Mouse (Mus musculus) forebrain, embryonic 14.5 days (tissue): Measurements from ENCODE around the gene Rsph9. TPM values are rescaled to one million over a fixed set of nuclear protein-coding genes. Genes with fewer than 3 reads are reported as not detected.

Experiments used
- ATAC-seq: fragments of 200-750 bp; cut with Nextera tagmentation; 2 replicates; pipeline ENCODE4 v1.8.0; 2017; ENCODE audit warnings: mild to moderate bottlenecking, moderate library complexity
- DNase-seq: peaks from one replicate; pipeline ENCODE4 v3.0.0-alpha.2; 2015; ENCODE audit warnings: low spot score
- H3K27ac ChIP-seq: fragments of 300-500 bp; sonication (generic); 2 replicates; pipeline ENCODE4 v1.5.1; 2014; ENCODE audit warnings: low read depth, mild to moderate bottlenecking, control low read depth, low read length, moderate library complexity
- H3K27me3 ChIP-seq: fragments of 300-500 bp; sonication (generic); replicated peaks from 2 replicates; pipeline ENCODE4 v1.6.1; 2014; ENCODE audit warnings: low read length, control low read depth, mixed read lengths; ENCODE audit not compliant: control insufficient read depth, insufficient read depth
- H3K36me3 ChIP-seq: fragments of 300-500 bp; sonication (generic); 2 replicates; pipeline ENCODE4 v1.6.1; 2014; ENCODE audit warnings: low read length, control low read depth; ENCODE audit not compliant: control insufficient read depth, insufficient read depth
- H3K4me1 ChIP-seq: fragments of 300-500 bp; sonication (generic); 2 replicates; pipeline ENCODE4 v1.6.1; 2014; ENCODE audit warnings: antibody characterized with exemption, low read length, control low read depth; ENCODE audit not compliant: control insufficient read depth, insufficient read depth
- H3K4me2 ChIP-seq: fragments of 300-500 bp; sonication (generic); 2 replicates; pipeline ENCODE4 v1.6.1; 2014; ENCODE audit warnings: mild to moderate bottlenecking, control low read depth, low read length
- H3K4me3 ChIP-seq: fragments of 300-500 bp; sonication (generic); 2 replicates; pipeline ENCODE4 v1.5.1; 2014; ENCODE audit warnings: low read depth, low read length, control low read depth
- H3K9ac ChIP-seq: fragments of 300-500 bp; sonication (generic); 2 replicates; pipeline ENCODE4 v1.6.1; 2014; ENCODE audit warnings: mild to moderate bottlenecking, low read length, control low read depth, moderate library complexity
- H3K9me3 ChIP-seq: fragments of 300-500 bp; sonication (generic); replicated peaks from 2 replicates; pipeline ENCODE4 v1.6.1; 2016; ENCODE audit warnings: low read length, control low read depth, mixed read lengths; ENCODE audit not compliant: control insufficient read depth
- WGBS: fragments of 180-500 bp; shearing (Covaris S2); extraction: QIAGEN DNeasy Blood & Tissue Kit; methylation state at CpG from one replicate; pipeline ENCODE4 v1.1.7; 2014; 5-methylcytosine and 5-hydroxymethylcytosine counted together
- polyA plus RNA-seq: library from polyadenylated mRNA; unstranded; fragments of >200 nt; fragmentation: Nextera tagmentation; extraction: Ambion mirVana; gene quantifications from 2 replicates; pipeline ENCODE4 v1.2.1, GENCODE M21; 2014

Gene Rsph9
- polyA plus RNA-seq, 1 experiment from 2014 or later = 46.8 TPM

DNA sequence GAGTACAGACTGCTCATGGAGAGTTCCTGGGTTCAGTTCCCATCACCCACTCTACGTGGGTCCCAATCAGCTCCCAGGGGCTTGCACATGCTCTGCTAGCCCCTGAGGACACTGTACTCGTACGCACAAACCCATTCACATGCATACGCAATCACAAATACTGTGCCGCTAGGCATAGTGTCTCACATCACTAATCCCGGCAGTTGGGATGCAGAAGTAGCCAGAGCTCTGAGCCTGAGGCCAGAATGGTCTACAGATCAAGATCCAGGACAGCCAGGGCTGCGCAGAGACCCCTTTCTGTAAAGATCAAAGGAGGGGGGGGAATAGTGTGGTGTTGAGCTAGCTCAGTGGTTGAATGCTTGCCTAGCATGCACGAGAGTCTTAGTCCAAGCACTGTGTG is 13.1 kb upstream of the Rsph9 start:
- H3K4me3 ChIP-seq = no peak overlapping the region
- H3K9me3 ChIP-seq = no peaks in the 10 kb centered on the region
- DNase-seq (no peak), ATAC-seq (no peak)
- H3K36me3 ChIP-seq = no peaks in the 10 kb centered on the region
- H3K27me3 ChIP-seq = no peaks in the 10 kb centered on the region
- WGBS = 80% methylated on average over 8 of the region's 8 CpGs
- H3K4me2 ChIP-seq = no peak overlapping the region
- H3K9ac ChIP-seq = no peak overlapping the region
- peaks cover 14% of the 10 kb centered on the region for H3K4me1 ChIP-seq
- no peak overlapping the region for H3K27ac ChIP-seq

DNA sequence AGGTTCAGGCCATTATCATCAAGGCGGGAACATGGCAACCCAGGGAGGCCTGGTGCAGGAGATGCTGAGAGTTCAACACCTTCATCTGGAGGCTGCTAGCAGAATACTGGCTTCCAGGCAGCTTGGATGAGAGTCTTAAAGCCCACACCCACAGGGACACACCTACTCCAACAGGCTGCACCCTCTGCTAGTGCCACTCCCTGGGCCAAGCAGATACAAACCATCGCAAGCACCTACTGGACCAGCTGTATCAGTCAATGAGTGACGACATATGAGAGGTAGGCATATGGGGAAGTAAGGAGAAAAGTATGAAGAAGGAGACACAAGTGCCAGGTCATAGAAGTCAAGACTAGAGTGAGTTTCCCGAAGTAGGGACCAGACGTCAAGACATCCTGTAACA is 12.7 kb upstream of the Rsph9 start:
- Histone ChIP-seq H3K4me1 (peaks cover 10% of the 10 kb centered on the region), H3K9me3 (no peaks in the 10 kb centered on the region), H3K4me2 (no peak overlapping the region), H3K9ac (no peak overlapping the region), H3K27me3 (no peaks in the 10 kb centered on the region), H3K4me3 (no peak overlapping the region), H3K27ac (no peak overlapping the region), H3K36me3 (no peaks in the 10 kb centered on the region)
- WGBS = 89% methylated on average over 5 of the region's 5 CpGs
- ATAC-seq (no peak), DNase-seq (no peak)

DNA sequence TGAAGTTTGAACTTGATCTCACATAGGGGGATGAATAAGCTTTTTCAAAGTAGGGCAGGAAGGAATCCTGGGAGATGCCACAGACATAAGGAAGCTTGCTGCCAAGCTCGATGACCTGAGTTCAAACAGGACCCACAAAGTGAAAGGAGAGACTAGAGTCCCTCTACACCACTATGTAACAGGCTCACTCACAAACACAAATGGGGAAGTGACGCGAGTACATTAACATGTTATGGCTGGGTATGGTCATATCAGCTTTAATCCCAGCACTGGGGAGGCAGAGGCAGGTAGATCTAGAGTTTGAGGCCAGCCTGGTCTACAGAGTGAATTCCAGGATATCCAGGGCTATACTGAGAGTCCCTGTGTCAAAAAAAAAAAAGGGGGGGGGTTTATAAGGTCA is 10.3 kb upstream of the Rsph9 start:
- Histone ChIP-seq H3K36me3 (no peaks in the 10 kb centered on the region), H3K4me2 (no peak overlapping the region), H3K27me3 (no peaks in the 10 kb centered on the region), H3K9me3 (no peaks in the 10 kb centered on the region), H3K27ac (no peak overlapping the region), H3K4me3 (no peak overlapping the region), H3K4me1 (peaks cover 6% of the 10 kb centered on the region; the same call in 1 of the 2 replicates), H3K9ac (no peak overlapping the region)
- ATAC-seq (no peak), DNase-seq (no peak)
- WGBS = 92% methylated on average over 3 of the region's 3 CpGs

DNA sequence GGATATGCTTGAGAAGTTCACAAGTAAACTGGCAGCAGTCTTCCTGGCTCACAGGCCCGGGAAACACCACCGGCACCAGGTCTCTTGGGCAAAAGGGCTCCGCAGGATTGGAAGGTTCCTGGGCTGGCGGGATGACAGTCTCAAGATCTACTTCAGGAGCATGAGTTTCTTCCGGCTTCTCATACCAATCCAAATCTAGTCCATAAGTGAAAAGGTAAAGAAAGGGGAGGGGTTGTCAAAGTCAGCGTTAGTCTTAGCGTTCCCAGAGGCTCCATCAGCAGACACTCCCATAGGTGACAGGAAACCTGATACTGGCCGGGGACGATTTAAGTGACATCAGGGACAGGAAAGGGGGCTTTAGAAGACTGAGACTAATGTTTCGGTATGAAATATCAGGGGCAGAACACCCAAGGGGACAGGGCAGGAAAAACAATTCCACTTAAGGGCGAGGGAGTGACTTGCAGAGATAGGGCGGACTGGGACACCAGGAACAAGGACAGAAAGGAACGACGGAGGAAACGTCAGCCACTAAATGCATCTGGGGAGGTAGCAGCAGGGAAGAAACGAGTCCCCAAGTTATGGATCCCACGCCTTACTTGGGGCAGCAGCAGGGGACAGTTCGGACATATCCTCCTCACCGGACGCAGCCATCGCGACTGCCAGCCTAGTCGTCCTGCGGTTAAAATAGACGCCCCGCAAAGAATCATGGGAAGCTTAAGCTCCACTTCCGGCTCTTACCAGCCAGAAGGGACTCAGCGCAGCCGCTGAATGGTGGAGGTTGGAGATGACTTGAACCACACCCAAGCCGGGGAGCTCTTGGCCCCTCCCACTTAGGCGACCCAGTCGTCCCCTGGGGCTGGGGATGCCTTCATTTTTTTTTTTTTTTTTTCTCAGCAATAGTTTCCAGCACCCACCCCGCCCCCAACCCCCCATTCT is 9.1 kb upstream of the Rsph9 start, which contains the start of gene Mad2l1bp:
Gene Mad2l1bp, minus strand, starts transcription at position 707 of the 936 bp plus-strand sequence.
- WGBS = 9% methylated on average over 33 of the region's 33 CpGs
- ATAC-seq (peak; percentile 95), DNase-seq (peak; percentile 97)
- Histone ChIP-seq H3K27me3 (no peaks in the 10 kb centered on the region), H3K27ac (no peak within 1 kb of the TSS), H3K4me3 (peak within 1 kb of the TSS; percentile 61), H3K9me3 (no peaks in the 10 kb centered on the region), H3K4me1 (peaks cover 6% of the 10 kb centered on the region; the same call in 1 of the 2 replicates), H3K9ac (peak within 1 kb of the TSS; percentile 67), H3K36me3 (peaks cover 12% of the 10 kb centered on the region), H3K4me2 (peak within 1 kb of the TSS; percentile 96)

DNA sequence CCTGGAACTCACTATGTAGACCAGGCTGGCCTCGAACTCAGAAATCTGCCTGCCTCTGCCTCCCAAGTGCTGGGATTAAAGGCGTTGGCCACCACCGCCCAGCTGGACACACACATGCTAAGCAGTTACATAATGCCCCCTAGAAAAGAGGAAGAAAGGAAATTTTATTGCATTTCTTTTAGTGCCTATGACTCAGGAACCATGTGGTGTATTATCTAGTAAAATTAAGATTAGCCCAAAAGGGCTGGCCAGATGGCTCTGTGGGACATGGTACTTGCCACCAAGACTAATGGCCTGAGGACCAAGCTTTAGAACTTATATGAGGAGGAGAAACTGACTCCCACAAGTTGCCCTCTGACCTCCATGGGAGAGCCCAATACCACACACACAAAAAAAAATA is 4.1 kb downstream of the Rsph9 start:
- no peak overlapping the region for H3K4me3 ChIP-seq
- 97% methylated on average over 3 of the region's 3 CpGs for WGBS

DNA sequence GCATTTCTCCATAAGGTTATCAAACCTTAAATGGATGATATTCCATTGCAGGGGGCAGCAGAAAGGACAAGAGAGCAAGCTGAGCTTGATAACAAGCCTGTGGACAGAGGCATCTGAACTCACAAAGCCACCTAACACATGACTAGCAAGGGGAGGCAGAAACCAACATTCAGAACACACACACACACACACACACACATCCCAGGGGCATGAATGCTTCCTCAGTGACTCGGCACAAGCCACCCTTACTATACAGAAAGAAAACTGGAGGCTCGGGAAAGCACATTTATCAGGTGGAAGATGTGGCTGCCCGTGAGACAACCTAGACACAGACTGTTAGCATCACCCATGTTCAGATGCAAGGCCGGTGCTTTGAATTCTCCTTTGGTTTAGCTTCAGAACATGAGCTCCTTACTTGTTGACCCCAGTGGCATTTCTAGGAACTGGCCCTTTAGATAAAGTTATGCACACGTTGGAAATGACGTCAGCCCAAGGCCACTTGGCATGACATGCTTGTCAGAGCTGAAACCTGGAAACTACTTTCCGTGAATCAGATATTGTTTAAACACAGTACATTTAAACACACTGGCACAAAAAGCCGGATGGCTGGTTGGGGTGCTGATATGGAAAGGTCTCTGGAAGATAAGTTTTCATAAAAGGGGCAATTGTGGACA is 5.3 kb downstream of the Rsph9 start:
- DNase-seq = no peak
- WGBS = 86% methylated on average over 8 of the region's 8 CpGs
- H3K9me3 ChIP-seq = no peaks in the 10 kb centered on the region
- H3K4me2 ChIP-seq = no peak overlapping the region
- peaks cover 5% of the 10 kb centered on the region; the same call in 1 of the 2 replicates for H3K4me1 ChIP-seq
- H3K9ac ChIP-seq = no peak overlapping the region
- no peaks in the 10 kb centered on the region for H3K36me3 ChIP-seq
- H3K27ac ChIP-seq = no peak overlapping the region
- no peak for ATAC-seq
- no peaks in the 10 kb centered on the region for H3K27me3 ChIP-seq
- H3K4me3 ChIP-seq = no peak overlapping the region

More for the DNA sequence above, 4.1 kb downstream of the Rsph9 start:
- ATAC-seq = no peak
- no peaks in the 10 kb centered on the region for H3K36me3 ChIP-seq
- no peak for DNase-seq
- no peaks in the 10 kb centered on the region for H3K9me3 ChIP-seq
- no peak overlapping the region for H3K4me2 ChIP-seq
- H3K4me1 ChIP-seq = peaks cover 9% of the 10 kb centered on the region; the same call in 1 of the 2 replicates
- no peak overlapping the region for H3K27ac ChIP-seq
- H3K9ac ChIP-seq = no peak overlapping the region
- no peaks in the 10 kb centered on the region for H3K27me3 ChIP-seq

DNA sequence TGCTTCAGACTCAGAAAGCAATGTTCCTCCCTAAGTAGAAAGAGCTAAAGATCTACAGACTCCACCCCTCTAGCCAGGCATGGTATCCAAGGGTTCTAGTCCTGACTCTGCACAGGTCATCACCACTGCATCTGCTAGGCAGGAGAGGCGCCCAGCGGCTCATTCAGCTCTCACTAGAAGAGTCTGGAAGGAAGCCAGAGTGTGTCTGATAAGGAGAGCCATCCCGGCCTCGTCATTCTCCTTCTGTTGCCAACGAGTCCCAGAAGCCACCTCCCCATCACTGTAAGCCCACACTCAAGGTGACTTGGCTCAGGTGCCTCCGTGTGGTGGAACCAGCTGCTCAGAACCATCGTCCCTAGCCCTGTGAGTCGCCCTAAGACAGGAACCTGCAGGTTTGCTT is 11.2 kb downstream of the Rsph9 start:
- ATAC-seq = no peak
- H3K36me3 ChIP-seq = peaks cover 19% of the 10 kb centered on the region
- no peak overlapping the region for H3K27ac ChIP-seq
- no peak overlapping the region for H3K4me2 ChIP-seq
- H3K9me3 ChIP-seq = no peaks in the 10 kb centered on the region
- H3K9ac ChIP-seq = no peak overlapping the region
- 63% methylated on average over 8 of the region's 8 CpGs for WGBS
- no peaks in the 10 kb centered on the region for H3K27me3 ChIP-seq
- DNase-seq = peak; percentile 13
- H3K4me1 ChIP-seq = no peaks in the 10 kb centered on the region
- H3K4me3 ChIP-seq = no peak overlapping the region

DNA sequence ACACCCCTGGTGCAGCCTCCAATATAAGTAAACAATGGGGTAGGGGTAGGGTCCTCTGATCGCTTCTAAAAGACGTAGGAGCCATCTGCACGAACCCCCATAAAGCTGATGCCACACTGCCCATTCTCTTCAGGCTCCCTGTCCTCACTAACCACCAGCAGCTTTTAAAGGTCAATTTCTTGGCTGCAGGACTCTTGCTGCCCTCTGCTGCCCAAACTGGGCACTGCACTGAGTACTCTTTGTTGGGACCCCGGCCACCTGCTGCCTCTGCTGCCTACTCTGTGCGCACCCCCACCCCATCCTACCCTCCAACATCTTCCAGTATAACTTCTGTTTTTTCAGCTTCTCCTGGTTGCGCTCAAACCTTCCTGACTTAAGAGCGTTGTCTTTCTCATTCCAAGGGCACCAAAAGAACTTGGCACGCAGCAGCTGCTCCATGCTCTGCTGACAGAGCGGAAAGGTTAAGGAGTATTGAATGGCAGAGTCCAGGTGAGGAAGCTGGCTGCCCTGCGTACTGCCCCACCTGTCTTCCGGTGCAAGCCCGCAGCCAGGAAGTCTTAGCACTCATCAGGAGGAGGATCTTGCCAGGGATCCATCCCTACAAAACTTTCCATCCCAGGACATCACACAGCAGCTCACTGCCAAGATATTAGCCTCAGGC is 11.8 kb downstream of the Rsph9 start:
- Histone ChIP-seq H3K4me2 (no peak overlapping the region), H3K27ac (no peak overlapping the region), H3K36me3 (peaks cover 26% of the 10 kb centered on the region), H3K27me3 (no peaks in the 10 kb centered on the region), H3K4me1 (no peaks in the 10 kb centered on the region), H3K9ac (no peak overlapping the region), H3K4me3 (no peak overlapping the region), H3K9me3 (no peaks in the 10 kb centered on the region)
- peak; percentile 81 for DNase-seq
- 12% methylated on average over 12 of the region's 12 CpGs for WGBS
- peak; percentile 59 for ATAC-seq
